Mouse (Mus musculus): ENCODE measurements around the gene Galr2. TPM values are rescaled to one million over a fixed set of nuclear protein-coding genes. Genes with fewer than 3 reads are reported as not detected.

Gene Galr2
- total and polyA plus RNA-seq, 3 experiments, result 0.35 to 1.2 TPM; not detected in 1

- Histone ChIP-seq H3K79me2 (ENCODE audit: control insufficient read depth, insufficient read depth, low read length, poor library complexity) (peaks cover 3% of the 10 kb centered on the region; the same call in 1 of the 2 replicates), H3K27me3 (ENCODE audit: control insufficient read depth in 1 of 2, insufficient read depth in 2 of 2, low read length in 2 of 2) (no peaks in the 10 kb centered on the region), H3K36me3 (ENCODE audit: control insufficient read depth in 1 of 2, insufficient read depth in 2 of 2, low read length in 2 of 2) (peaks cover 0 to 11% of the 10 kb centered on the region in 2 experiments; a peak in 2 of 4 replicates), H3K4me1 (ENCODE audit: control insufficient read depth in 1 of 2, insufficient read depth in 2 of 2, low read length in 2 of 2) (peaks cover 9 to 13% of the 10 kb centered on the region in 2 experiments), H3K27ac (ENCODE audit: control insufficient read depth, low read depth, low read length) (no peak overlapping the region), H3K9ac (ENCODE audit: control insufficient read depth, low read depth, low read length, poor library complexity, severe bottlenecking) (no peak overlapping the region), H3K9me3 (replicated peaks; ENCODE audit: insufficient read depth, low read length) (no peaks in the 10 kb centered on the region), H3K4me3 (ENCODE audit: control insufficient read depth in 1 of 2, insufficient read depth in 1 of 2, low read depth in 2 of 2, low read length in 2 of 2) (no peak overlapping the region)
- TF ChIP-seq MXI1 (IDR thresholded peaks at IDR 0.05; ENCODE audit: low read depth, low read length) (no peak), MAZ (IDR thresholded peaks at IDR 0.05; ENCODE audit: low read depth, low read length) (no peak), RCOR1 (IDR thresholded peaks at IDR 0.05; ENCODE audit: low read depth, low read length) (no peak), NELFE (IDR thresholded peaks at IDR 0.05; ENCODE audit: low read depth, low read length) (no peak), UBTF (IDR thresholded peaks at IDR 0.05; ENCODE audit: borderline replicate concordance, insufficient read depth, low read depth, low read length) (no peak), ELF1 (IDR thresholded peaks at IDR 0.05; ENCODE audit: low read depth, low read length) (no peak), POLR2A (IDR thresholded peaks at IDR 0.05; ENCODE audit: control insufficient read depth in 1 of 2, insufficient read depth in 1 of 2, low read depth in 1 of 2, low read length in 2 of 2, poor library complexity in 1 of 2) (no peak), ZKSCAN1 (IDR thresholded peaks at IDR 0.05; ENCODE audit: low read depth, low read length) (no peak), ZNF384 (IDR thresholded peaks at IDR 0.05; ENCODE audit: low read depth, low read length) (no peak), CHD1 (IDR thresholded peaks at IDR 0.05; ENCODE audit: low read depth, low read length) (no peak), MYB (IDR thresholded peaks at IDR 0.05; ENCODE audit: low read depth, low read length) (no peak), JUND (IDR thresholded peaks at IDR 0.05; ENCODE audit: low read depth, low read length) (no peak), MYC (IDR thresholded peaks at IDR 0.05; ENCODE audit: low read depth, low read length) (no peak), EP300 (IDR thresholded peaks at IDR 0.05; ENCODE audit: low read depth in 1 of 2, low read length in 2 of 2) (no peak), KAT2A (conservative IDR thresholded peaks at IDR 0.05; ENCODE audit: low read depth, low read length) (no peak), CHD2 (IDR thresholded peaks at IDR 0.05; ENCODE audit: low read length) (no peak), RAD21 (IDR thresholded peaks at IDR 0.05; ENCODE audit: low read depth, low read length) (no peak), GABPA (IDR thresholded peaks at IDR 0.05; ENCODE audit: low read depth, low read length) (no peak)
- no peak for DNase-seq (ENCODE audit: low read depth, low spot score)
Observed at GRCm38 (mm10) chr11:116311169-116311568, 30.4 kb downstream of the Galr2 start.

GRCm38 (mm10) chr11:116312359-116312758 is 31.6 kb downstream of the Galr2 start:
- Histone ChIP-seq H3K9ac (ENCODE audit: control insufficient read depth, low read depth, low read length, poor library complexity, severe bottlenecking) (no peak overlapping the region), H3K27ac (ENCODE audit: control insufficient read depth, low read depth, low read length) (no peak overlapping the region), H3K4me3 (ENCODE audit: control insufficient read depth in 1 of 2, insufficient read depth in 1 of 2, low read depth in 2 of 2, low read length in 2 of 2) (no peak overlapping the region), H3K79me2 (ENCODE audit: control insufficient read depth, insufficient read depth, low read length, poor library complexity) (no peaks in the 10 kb centered on the region), H3K36me3 (ENCODE audit: control insufficient read depth in 1 of 2, insufficient read depth in 2 of 2, low read length in 2 of 2) (peaks cover 0 to 11% of the 10 kb centered on the region in 2 experiments; a peak in 2 of 4 replicates), H3K4me1 (ENCODE audit: control insufficient read depth in 1 of 2, insufficient read depth in 2 of 2, low read length in 2 of 2) (peaks cover 9 to 13% of the 10 kb centered on the region in 2 experiments), H3K9me3 (replicated peaks; ENCODE audit: insufficient read depth, low read length) (no peaks in the 10 kb centered on the region), H3K27me3 (ENCODE audit: control insufficient read depth in 1 of 2, insufficient read depth in 2 of 2, low read length in 2 of 2) (no peaks in the 10 kb centered on the region)
- TF ChIP-seq KAT2A (conservative IDR thresholded peaks at IDR 0.05; ENCODE audit: low read depth, low read length), result no peak
- TF ChIP-seq CHD1 (IDR thresholded peaks at IDR 0.05; ENCODE audit: low read depth, low read length), result no peak
- no peak for TF ChIP-seq SIN3A (IDR thresholded peaks at IDR 0.05; ENCODE audit: low read length)
- TF ChIP-seq POLR2A (IDR thresholded peaks at IDR 0.05; ENCODE audit: control insufficient read depth in 1 of 2, insufficient read depth in 1 of 2, low read depth in 1 of 2, low read length in 2 of 2, poor library complexity in 1 of 2), result no peak
- TF ChIP-seq GABPA (IDR thresholded peaks at IDR 0.05; ENCODE audit: low read depth, low read length), result no peak
- no peak for TF ChIP-seq TAL1 (IDR thresholded peaks at IDR 0.05; ENCODE audit: low read length)
- TF ChIP-seq RCOR1 (IDR thresholded peaks at IDR 0.05; ENCODE audit: low read depth, low read length), result no peak
- TF ChIP-seq ETS1 (IDR thresholded peaks at IDR 0.05; ENCODE audit: low read depth, low read length), result no peak
- no peak for TF ChIP-seq USF2 (IDR thresholded peaks at IDR 0.05; ENCODE audit: borderline replicate concordance in 1 of 2, insufficient read depth in 1 of 2, low read depth in 1 of 2, low read length in 2 of 2)
- TF ChIP-seq ZKSCAN1 (IDR thresholded peaks at IDR 0.05; ENCODE audit: low read depth, low read length), result no peak
- DNase-seq (ENCODE audit: low read depth, low spot score), result no peak
